Mouse (Mus musculus) brain, embryonic 14.5 days (tissue): ENCODE measurements around the gene Exd1.

ENCODE experiments used
- CTCF ChIP-seq: fragments of 200-500 bp; IDR thresholded peaks from 2 replicates; pipeline ENCODE4 v1.5.1; 2012; ENCODE audit warnings: inconsistent platforms, mild to moderate bottlenecking, moderate library complexity, borderline replicate concordance; ENCODE audit not compliant: insufficient read depth, insufficient read length; ENCODE audit errors: extremely low read depth
- POLR2A ChIP-seq: fragments of 200-500 bp; IDR thresholded peaks from 2 replicates; pipeline ENCODE4 v1.6.1; 2012; ENCODE audit warnings: mild to moderate bottlenecking, inconsistent platforms, borderline replicate concordance; ENCODE audit not compliant: poor library complexity, insufficient read depth, insufficient read length, severe bottlenecking; ENCODE audit errors: extremely low read depth

GRCm38 (mm10) chr2:119595308-119595707 lies 47.9 kb upstream of the Exd1 start:
- TF ChIP-seq CTCF (no peak), POLR2A (no peak)
